Mouse (Mus musculus) olfactory bulb, adult 2 months (tissue): ENCODE results near the gene Apoc1. TPM values are rescaled to one million over a fixed set of nuclear protein-coding genes. Genes with fewer than 3 reads are reported as not detected.
A peak's percentile ranks its signal among the peaks of the same experiment; 100 is the strongest.

Experiments used
- H3K27ac ChIP-seq: fragments of 200-500 bp; 2 replicates; pipeline ENCODE4 v1.5.1; 2012; ENCODE audit warnings: low read depth, low read length; ENCODE audit not compliant: insufficient read depth
- H3K4me1 ChIP-seq: fragments of 200-500 bp; 2 replicates; pipeline ENCODE4 v1.6.1; 2012; ENCODE audit warnings: low read length; ENCODE audit not compliant: control insufficient read depth, insufficient read depth
- H3K4me3 ChIP-seq: fragments of 200-500 bp; 2 replicates; pipeline ENCODE4 v1.5.1; 2012; ENCODE audit warnings: mild to moderate bottlenecking, low read depth, low read length, moderate library complexity; ENCODE audit not compliant: insufficient read depth
- CTCF ChIP-seq: fragments of 200-500 bp; IDR thresholded peaks from 2 replicates; pipeline ENCODE4 v1.5.1; 2012; ENCODE audit warnings: low read depth, mild to moderate bottlenecking, low read length, moderate library complexity; ENCODE audit not compliant: insufficient read depth
- POLR2A ChIP-seq: fragments of 200-500 bp; IDR thresholded peaks from 2 replicates; pipeline ENCODE4 v1.6.1; 2012; ENCODE audit warnings: mild to moderate bottlenecking, low read depth, low read length, moderate library complexity; ENCODE audit not compliant: insufficient read depth
- WGBS: fragments of 180-500 bp; shearing (Covaris S2); methylation state at CpG from one replicate; pipeline ENCODE4 v1.1.7; 2018; 5-methylcytosine and 5-hydroxymethylcytosine counted together
- polyA plus RNA-seq: library from polyadenylated mRNA; stranded (reverse); fragments of >200 nt; gene quantifications from 2 replicates; pipeline ENCODE4 v1.2.4, GENCODE M21; 2012; ENCODE audit warnings: low replicate concordance; ENCODE audit not compliant: missing spikeins, insufficient read depth, insufficient read length

Apoc1 gene
- polyA plus RNA-seq, 1 experiment = not detected

DNA sequence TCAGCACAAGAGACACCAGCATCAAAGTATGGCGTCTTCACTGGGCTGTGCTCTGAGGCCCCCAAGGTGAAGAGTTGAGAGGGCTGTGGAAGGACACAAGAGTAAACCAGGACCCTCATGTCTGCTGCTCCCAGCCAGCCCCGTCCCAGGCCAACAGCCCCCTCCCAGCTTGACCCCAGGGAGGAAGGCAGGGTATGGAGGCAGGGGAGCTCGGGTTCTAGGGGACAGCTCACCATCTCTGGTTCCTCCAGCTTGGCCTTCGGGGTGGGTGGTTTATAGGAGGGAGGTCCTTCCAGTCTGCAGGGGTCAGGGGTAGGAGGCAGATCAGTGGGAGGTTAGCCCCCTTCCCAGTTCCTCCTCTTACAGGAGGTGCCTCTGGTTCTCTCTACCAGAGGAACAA is 26.7 kb upstream of the Apoc1 start:
- WGBS = 95% methylated on average over 4 of the region's 4 CpGs
- Histone ChIP-seq H3K4me3 (no peak overlapping the region), H3K4me1 (peaks cover 3% of the 10 kb centered on the region), H3K27ac (no peak overlapping the region)
- TF ChIP-seq CTCF (no peak), POLR2A (no peak)

DNA sequence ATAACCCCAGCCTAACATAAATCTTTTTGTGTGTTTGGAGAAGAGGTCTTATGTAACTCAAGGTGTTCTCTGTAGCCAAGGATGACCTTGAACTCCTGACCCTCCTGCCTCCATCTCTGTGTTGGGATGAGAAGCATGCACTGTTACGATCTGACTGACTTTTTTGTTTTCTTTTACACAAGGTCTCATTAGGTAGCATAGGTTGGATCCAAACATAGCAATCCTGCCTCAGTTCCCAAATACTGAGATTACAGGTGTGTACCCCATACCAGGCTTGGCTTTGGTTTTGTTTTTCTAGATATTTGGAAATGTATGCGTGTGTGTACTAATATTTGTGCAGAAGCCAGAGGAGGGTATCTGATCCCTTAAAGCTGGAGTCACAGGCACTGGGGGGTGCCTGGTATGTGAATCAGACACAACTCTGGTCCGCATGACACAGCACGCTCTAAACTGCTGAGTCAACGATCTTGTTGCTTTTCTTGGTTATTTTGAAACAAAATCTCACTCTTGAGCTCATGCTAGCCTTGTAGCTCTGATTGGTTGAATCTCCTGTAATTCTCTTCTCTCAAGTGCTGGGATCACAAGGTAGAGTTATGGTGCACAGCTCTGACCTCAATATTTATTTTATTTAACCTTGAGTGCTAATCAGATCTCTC is 26.0 kb upstream of the Apoc1 start:
- Histone ChIP-seq H3K27ac (no peak overlapping the region), H3K4me1 (peaks cover 10% of the 10 kb centered on the region), H3K4me3 (no peak overlapping the region)
- TF ChIP-seq CTCF = no peak
- no peak for TF ChIP-seq POLR2A
- WGBS = 91% methylated on average over 5 of the region's 5 CpGs

DNA sequence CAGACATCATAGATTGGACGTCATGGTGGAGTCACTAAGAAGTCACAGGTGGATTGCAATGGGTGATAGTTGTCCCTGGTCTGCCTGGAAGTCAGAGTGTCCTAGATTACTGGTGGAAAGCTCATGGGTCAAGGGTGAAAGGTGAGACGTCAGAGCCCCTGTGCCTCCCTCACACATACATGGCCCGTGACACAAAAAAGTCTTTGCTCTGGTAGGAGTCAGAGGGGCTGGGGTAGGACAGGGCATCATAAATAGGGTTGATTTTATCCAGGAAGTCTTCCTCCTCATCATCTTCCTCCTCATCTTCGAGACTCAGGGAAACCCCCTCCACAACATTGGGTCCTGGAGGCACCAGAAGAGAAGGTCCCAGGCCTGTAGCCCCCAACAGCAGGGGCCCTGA is 24.9 kb upstream of the Apoc1 start:
- 92% methylated on average over 4 of the region's 4 CpGs for WGBS
- TF ChIP-seq POLR2A = no peak
- no peak for TF ChIP-seq CTCF

DNA sequence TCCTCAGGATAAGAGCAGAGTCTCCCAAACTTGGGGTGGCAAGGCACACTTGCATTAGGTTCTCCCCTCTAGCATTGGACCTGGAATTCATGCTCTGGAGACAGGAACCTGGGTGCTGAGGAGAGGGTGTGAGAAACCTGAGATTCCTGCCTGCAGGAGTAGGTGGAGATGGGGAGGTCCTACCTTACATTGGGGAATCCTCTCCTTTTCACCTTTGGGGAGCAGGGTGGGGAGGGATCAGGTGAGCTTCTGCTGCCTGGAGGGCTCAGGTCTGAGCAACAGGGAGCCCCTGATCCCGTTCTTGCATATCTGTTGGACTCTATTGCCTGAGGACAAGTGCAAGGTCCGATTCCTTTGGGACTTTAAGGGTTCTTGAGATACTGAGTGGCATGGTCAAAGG is 24.4 kb upstream of the Apoc1 start:
- H3K4me1 ChIP-seq = peaks cover 11% of the 10 kb centered on the region
- H3K27ac ChIP-seq = no peak overlapping the region
- 85% methylated on average over 2 of the region's 2 CpGs for WGBS
- no peak overlapping the region for H3K4me3 ChIP-seq
- TF ChIP-seq POLR2A (no peak), CTCF (no peak)

More for the DNA sequence above, 24.9 kb upstream of the Apoc1 start:
- H3K4me1 ChIP-seq = peaks cover 11% of the 10 kb centered on the region
- H3K27ac ChIP-seq = no peak overlapping the region
- no peak overlapping the region for H3K4me3 ChIP-seq

DNA sequence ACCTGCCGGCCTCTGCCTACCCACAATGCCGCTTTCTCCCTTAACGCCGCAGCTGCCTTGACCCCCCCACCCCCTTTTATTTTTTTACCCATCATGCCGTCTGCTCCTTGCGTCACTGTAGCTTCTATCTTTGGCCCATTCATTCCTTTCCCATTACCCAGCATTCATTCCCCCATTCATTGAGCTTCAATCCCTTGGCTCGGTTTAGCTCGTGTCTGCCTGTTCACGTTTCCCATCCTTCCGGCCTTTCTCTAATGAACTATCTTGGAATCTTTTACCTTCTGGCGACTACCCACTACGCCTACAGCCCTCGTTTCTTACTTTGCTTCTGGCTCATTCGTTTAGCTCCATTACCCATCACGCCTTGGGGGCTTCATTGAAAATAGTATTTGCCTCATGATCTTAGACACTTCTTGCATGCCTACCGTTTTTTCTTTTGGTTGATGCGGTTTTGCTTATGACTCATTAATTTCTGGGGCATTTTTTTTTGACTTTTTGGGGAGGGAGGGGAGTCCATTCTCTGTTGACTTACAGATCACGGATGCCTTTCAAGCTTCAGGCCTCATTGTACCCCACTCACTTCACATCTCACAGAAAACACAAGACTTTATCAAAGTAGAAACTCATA is 23.7 kb upstream of the Apoc1 start:
- 3% methylated on average over 18 of the region's 18 CpGs for WGBS
- TF ChIP-seq POLR2A (no peak), CTCF (no peak)
- H3K4me3 ChIP-seq = peak overlapping the region; percentile 29
- H3K4me1 ChIP-seq = peaks cover 11% of the 10 kb centered on the region
- peak overlapping the region; percentile 89 for H3K27ac ChIP-seq

DNA sequence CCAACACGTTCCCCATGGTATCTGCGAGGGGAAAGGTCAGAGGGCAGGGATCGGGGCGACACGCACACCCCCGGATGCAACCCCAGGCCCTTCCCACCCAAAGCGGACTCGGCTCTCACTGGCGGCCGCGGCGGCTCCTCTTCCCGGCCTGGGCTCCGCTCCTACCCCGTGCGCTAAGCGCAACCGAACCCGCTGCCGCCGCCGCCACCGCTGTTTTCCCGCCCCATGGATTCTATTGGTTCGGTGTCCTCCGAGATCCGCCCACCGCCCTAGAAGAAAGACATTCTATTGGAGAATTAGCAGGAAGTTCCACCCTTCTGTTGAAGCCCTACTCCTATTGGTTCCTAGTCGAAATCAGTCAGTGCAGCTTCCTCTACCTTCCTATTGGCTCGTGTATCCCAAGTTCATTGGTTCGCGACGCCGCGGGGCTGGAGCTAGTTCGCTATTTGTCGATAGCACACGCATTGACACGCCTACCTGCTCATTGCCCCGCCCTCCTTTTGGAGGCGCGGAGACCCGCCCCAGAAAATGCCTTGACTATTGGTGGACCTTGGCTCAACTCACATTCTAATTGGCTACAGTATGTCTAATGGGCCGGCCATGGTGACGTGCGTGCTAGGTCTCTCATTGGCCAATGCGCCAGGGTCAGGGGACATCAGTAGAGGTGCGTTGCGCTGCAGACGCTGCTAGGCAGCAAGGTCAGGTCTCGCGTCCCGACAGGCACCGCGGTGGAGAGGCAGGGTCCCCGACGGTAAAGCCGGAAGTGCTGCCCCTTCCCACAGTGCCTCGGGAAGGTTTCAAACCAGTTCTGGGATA is 23.0 kb upstream of the Apoc1 start, which contains the start of gene Tomm40:
Gene Tomm40, minus strand, starts transcription at position 200 of the 816 bp plus-strand sequence.
- peaks cover 11% of the 10 kb centered on the region for H3K4me1 ChIP-seq
- H3K27ac ChIP-seq = peak within 1 kb of the TSS; percentile 89
- H3K4me3 ChIP-seq = peak within 1 kb of the TSS; percentile 67
- under 1% methylated on average over 59 of the region's 59 CpGs for WGBS
- peak; percentile 47; the same call in 1 of the 2 replicates for TF ChIP-seq POLR2A
- no peak for TF ChIP-seq CTCF

DNA sequence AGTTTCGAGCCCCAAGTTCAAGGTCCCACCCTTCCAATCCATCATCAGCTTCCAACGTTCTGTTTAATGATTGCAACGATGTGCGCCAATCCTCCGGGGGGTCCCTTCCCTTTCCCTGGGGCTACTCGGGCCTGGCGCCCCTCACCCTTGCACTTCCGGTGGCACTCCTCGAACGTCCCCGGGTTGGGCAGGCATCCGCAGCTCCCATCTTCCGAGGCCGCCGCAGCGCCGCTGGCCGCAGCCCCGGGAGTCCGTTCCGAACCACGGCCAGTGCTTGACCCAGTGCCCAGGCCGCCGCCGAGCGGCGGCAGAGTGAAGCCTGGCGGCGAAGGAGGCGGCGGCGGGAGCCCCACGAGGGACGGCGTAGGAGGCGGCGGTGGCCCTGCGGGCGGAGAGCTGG is 22.4 kb upstream of the Apoc1 start:
- no peak for TF ChIP-seq CTCF
- TF ChIP-seq POLR2A = no peak
- Histone ChIP-seq H3K27ac (peak overlapping the region; percentile 26), H3K4me3 (peak overlapping the region; percentile 67), H3K4me1 (peaks cover 11% of the 10 kb centered on the region)
- WGBS = under 1% methylated on average over 39 of the region's 39 CpGs

DNA sequence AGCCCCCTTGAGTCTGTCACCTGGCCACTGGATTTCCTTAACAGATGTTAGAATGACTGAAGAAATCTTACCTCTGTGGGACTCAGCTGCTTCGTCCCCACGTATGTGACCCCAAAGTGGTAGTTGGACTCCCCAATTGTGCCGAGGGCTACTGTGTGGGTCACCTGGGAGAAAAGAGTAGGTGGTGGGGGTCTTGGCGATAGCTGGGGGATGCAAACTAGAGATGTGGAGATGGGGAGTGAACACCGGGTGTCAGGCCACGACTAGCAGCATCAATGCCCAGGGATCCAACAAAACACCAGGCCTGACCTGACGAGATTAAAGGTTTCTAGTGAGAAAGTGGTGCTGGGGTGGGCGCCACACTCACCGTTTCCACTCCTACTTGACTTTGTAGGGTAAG is 21.1 kb upstream of the Apoc1 start:
- TF ChIP-seq CTCF (no peak), POLR2A (no peak)
- H3K4me1 ChIP-seq = peaks cover 11% of the 10 kb centered on the region
- 87% methylated on average over 9 of the region's 9 CpGs for WGBS
- H3K4me3 ChIP-seq = no peak overlapping the region
- H3K27ac ChIP-seq = no peak overlapping the region

DNA sequence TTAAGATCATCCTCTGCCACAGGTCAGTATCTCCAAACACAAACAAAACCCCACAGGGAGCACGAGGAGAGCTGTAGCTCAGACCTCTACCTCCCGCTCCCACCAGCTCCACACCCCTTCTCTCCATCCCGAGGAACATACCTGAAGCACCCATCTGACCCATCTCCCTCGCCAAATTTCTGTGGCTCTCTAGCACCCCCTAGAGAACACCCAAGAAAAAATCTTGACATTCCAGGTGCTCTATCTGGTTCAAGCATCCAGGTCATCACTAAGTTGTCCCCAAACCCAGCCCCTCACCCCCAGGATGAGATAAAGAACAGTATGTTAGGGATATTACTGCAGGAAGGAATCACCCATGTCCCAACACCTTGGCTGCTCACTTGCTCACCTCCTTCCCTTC is 20.7 kb upstream of the Apoc1 start:
- no peak for TF ChIP-seq POLR2A
- TF ChIP-seq CTCF = no peak
- Histone ChIP-seq H3K4me3 (no peak overlapping the region), H3K4me1 (peaks cover 11% of the 10 kb centered on the region), H3K27ac (no peak overlapping the region)
- WGBS = 42% methylated on average over 4 of the region's 4 CpGs
